Comparison of ENCODE assay signal across 8 mouse cellular contexts in the genomic region with DNA sequence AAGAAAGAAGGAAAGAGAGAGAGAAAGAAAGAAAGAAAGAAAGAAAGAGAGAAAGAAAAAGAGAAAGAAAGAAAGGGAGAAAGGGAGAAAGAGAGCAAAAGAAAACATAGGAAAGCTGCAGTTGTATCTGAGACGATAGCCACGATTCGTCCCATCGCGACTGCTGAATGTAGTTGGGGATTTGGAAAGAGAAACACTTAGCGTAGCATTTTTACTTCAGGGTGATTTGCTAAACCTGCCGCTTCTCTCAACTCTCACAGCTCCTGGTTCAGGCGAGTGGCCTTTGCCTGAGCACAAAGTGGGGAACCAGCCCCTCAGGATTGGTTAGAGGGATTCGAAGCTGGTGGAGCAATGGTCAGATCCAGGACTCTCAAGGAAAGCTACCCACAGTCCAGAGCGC. TPM values are rescaled to one million over a fixed set of nuclear protein-coding genes. Genes with fewer than 3 reads are reported as not detected.
A peak's percentile ranks its signal among the peaks of the same experiment; 100 is the strongest.
DNase-seq lines count a peak whose midpoint lies in the region; ATAC-seq lines count a peak whose summit lies in the region.

No protein-coding gene starts in this region.

- peak overlapping the region; percentile 84 for H3K4me3 ChIP-seq in limb, embryonic 15.5 days
- peak overlapping the region; percentile 23; the same call in 1 of the 2 replicates for H3K4me3 ChIP-seq in stomach, embryonic 15.5 days (replicated peaks)

- no peaks in the 10 kb centered on the region for H3K9me3 ChIP-seq in limb, embryonic 15.5 days
- H3K9me3 ChIP-seq in stomach, embryonic 15.5 days: no peaks in the 10 kb centered on the region

- peaks cover 39% of the 10 kb centered on the region for H3K4me1 ChIP-seq in limb, embryonic 15.5 days
- peaks cover 34% of the 10 kb centered on the region for H3K4me1 ChIP-seq in stomach, embryonic 15.5 days

- H3K9ac ChIP-seq in limb, embryonic 15.5 days: no peak overlapping the region
- H3K9ac ChIP-seq in stomach, embryonic 15.5 days: 0 out of 2 replicates have a peak overlapping the region, but pooled peaks have one; percentile 6

- peak overlapping the region; percentile 63 for H3K27ac ChIP-seq in limb, embryonic 15.5 days
- H3K27ac ChIP-seq in stomach, embryonic 15.5 days: no peak overlapping the region; the same call in 1 of the 2 replicates

- no peaks in the 10 kb centered on the region for H3K27me3 ChIP-seq in limb, embryonic 15.5 days
- H3K27me3 ChIP-seq in stomach, embryonic 15.5 days (replicated peaks): no peaks in the 10 kb centered on the region

- 10% methylated on average over 10 of the region's 10 CpGs for WGBS in limb, embryonic 15.5 days
- WGBS in stomach, embryonic 15.5 days: 13% methylated on average over 10 of the region's 10 CpGs

- ATAC-seq in limb, embryonic 15.5 days (ENCODE audit: insufficient number of reproducible peaks, low FRiP score, low TSS enrichment, low read depth): no peak
- no peak for ATAC-seq in stomach, embryonic 15.5 days (ENCODE audit: insufficient read depth, low FRiP score, low read depth)

- DNase-seq in adrenal gland, postnatal 10 days: peak; percentile 24
- DNase-seq in adrenal gland, postnatal 14 days: no peak
- DNase-seq in thymus, postnatal 25 days: peak; percentile 10
- DNase-seq in thymus, adult 18-20 months: no peak
- DNase-seq in frontal cortex, postnatal 36 days (ENCODE audit: low spot score in 2 of 2): no peak
- DNase-seq in urinary bladder, postnatal 4 days (ENCODE audit: low spot score in 2 of 2): no peak

- H3K36me3 ChIP-seq in limb, embryonic 15.5 days: peaks cover 4% of the 10 kb centered on the region
- H3K36me3 ChIP-seq in stomach, embryonic 15.5 days: no peaks in the 10 kb centered on the region

- peak overlapping the region; percentile 77 for H3K4me2 ChIP-seq in limb, embryonic 15.5 days
- peak overlapping the region; percentile 74 for H3K4me2 ChIP-seq in stomach, embryonic 15.5 days

RNA-seq across cellular contexts. Expression of a gene that starts 0.5 kb away (rescaled TPM):
- 100 to 1,000 TPM; 142 to 172 TPM for total RNA-seq in adrenal gland, postnatal 10 days (2021)
- 144 and 165 TPM in 2 replicates for total RNA-seq in adrenal gland, postnatal 14 days (2021)
- polyA plus RNA-seq in limb, embryonic 15.5 days (2015; fragmentation: Nextera tagmentation; extraction: Ambion mirVana): 164 and 168 TPM in 2 replicates
- 193 and 202 TPM in 2 replicates for polyA plus RNA-seq in stomach, embryonic 15.5 days (2015; fragmentation: Nextera tagmentation; extraction: Ambion mirVana)

RNA-seq across cellular contexts. Expression of a gene that starts 31.4 kb away (rescaled TPM):
- total RNA-seq in adrenal gland, postnatal 10 days (2021): 1 to 10 TPM; 2.4 to 6.4 TPM
- 7.2 and 8.4 TPM in 2 replicates for total RNA-seq in adrenal gland, postnatal 14 days (2021)
- polyA plus RNA-seq in limb, embryonic 15.5 days (2015; fragmentation: Nextera tagmentation; extraction: Ambion mirVana): 0.58 TPM in 2 replicates
- polyA plus RNA-seq in stomach, embryonic 15.5 days (2015; fragmentation: Nextera tagmentation; extraction: Ambion mirVana): 0.35 and 0.86 TPM in 2 replicates

RNA-seq across cellular contexts. Expression of a gene that starts 32.0 kb away (rescaled TPM):
- 10 to 100 TPM; 15.7 to 21.4 TPM for total RNA-seq in adrenal gland, postnatal 10 days (2021)
- total RNA-seq in adrenal gland, postnatal 14 days (2021): 15.4 and 17.5 TPM in 2 replicates
- 23.7 and 24.2 TPM in 2 replicates for polyA plus RNA-seq in limb, embryonic 15.5 days (2015; fragmentation: Nextera tagmentation; extraction: Ambion mirVana)
- 23.6 and 26.7 TPM in 2 replicates for polyA plus RNA-seq in stomach, embryonic 15.5 days (2015; fragmentation: Nextera tagmentation; extraction: Ambion mirVana)

RNA-seq across cellular contexts. Expression of a gene that starts 33.1 kb away (rescaled TPM):
- under 1 TPM in 1 of 2 experiments, not detected in 1; 0.12 TPM for total RNA-seq in adrenal gland, postnatal 10 days (2021)
- not detected in 2 replicates for total RNA-seq in adrenal gland, postnatal 14 days (2021)
- 0.28 and 0.29 TPM in 2 replicates for polyA plus RNA-seq in limb, embryonic 15.5 days (2015; fragmentation: Nextera tagmentation; extraction: Ambion mirVana)
- polyA plus RNA-seq in stomach, embryonic 15.5 days (2015; fragmentation: Nextera tagmentation; extraction: Ambion mirVana): 0.68 and 0.75 TPM in 2 replicates

RNA-seq across cellular contexts. Expression of a gene that starts 40.0 kb away (rescaled TPM):
- total RNA-seq in adrenal gland, postnatal 10 days (2021): 1 to 10 TPM; 2.3 to 2.8 TPM
- 2.4 and 4.8 TPM in 2 replicates for total RNA-seq in adrenal gland, postnatal 14 days (2021)
- 0.50 and 0.51 TPM in 2 replicates for polyA plus RNA-seq in limb, embryonic 15.5 days (2015; fragmentation: Nextera tagmentation; extraction: Ambion mirVana)
- 1.2 TPM in 2 replicates for polyA plus RNA-seq in stomach, embryonic 15.5 days (2015; fragmentation: Nextera tagmentation; extraction: Ambion mirVana)

Comparison
In these comparisons a context has a peak if more than half of its experiments do, and no peak if none do; other contexts are left out.
1. DNase-seq: peak in adrenal gland, postnatal 10 days (single experiment) and thymus, postnatal 25 days (single experiment); none in adrenal gland, postnatal 14 days (single experiment), thymus, adult 18-20 months (0 of 2), frontal cortex, postnatal 36 days (0 of 2) and urinary bladder, postnatal 4 days (0 of 2).